Comparison of ENCODE assay signal across 13 mouse cellular contexts in the genomic region with DNA sequence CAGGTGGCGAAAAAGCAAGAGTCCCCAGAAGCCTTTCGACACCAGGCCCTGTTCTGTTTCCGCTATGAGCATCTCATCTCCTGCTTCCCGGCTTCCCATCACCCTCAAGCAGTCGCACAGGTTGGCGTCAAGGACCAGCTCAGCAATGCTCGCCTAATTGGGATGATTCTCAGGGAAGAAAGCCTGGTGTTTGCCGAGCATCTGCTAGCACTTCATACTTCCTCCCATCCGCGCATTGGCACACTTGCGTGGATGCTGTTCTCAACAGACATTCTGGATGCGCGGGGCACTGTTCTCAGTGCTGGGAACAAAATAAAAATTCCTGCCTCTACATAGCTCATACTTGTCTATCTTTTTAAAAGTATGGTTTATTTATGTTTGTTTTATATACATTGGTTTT. TPM values are rescaled to one million over a fixed set of nuclear protein-coding genes. Genes with fewer than 3 reads are reported as not detected.
DNase-seq lines count a peak whose midpoint lies in the region.
"Had no signal": no experiment of that assay in that cellular context is flagged by ENCODE, and none has a peak within 500 bp of the region (broad histone marks: within the 10 kb centered on the region; RNA-seq: fewer than 3 reads in every experiment).

No protein-coding gene starts in this region.

- peak; percentile 72 for DNase-seq in layer of hippocampus, adult 11-12 months (ENCODE audit: low spot score)
- no peak for DNase-seq in layer of hippocampus, postnatal 25 days (ENCODE audit: extremely low spot score in 1 of 2, low spot score in 1 of 2)
- peak; percentile 85 for DNase-seq in layer of hippocampus, adult 9-11 months
- DNase-seq in left cerebral cortex, postnatal 25 days (ENCODE audit: low spot score in 2 of 2): peak; percentile 54 to 88
- peak; percentile 64 to 77 for DNase-seq in right cerebral cortex, postnatal 36 days (ENCODE audit: low spot score in 2 of 2)
- no peak for DNase-seq in urinary bladder, postnatal 4 days (ENCODE audit: low spot score in 2 of 2)
- no peak for DNase-seq in liver
- DNase-seq: cerebellum, adult 11-12 months; cerebellum, postnatal 36 days; liver, postnatal 0 days; thymus, adult 18-20 months had no signal

- intact Hi-C loops in left cerebral cortex, postnatal 25 days (cut with DNase I): no loop called here

RNA-seq across cellular contexts. Expression of a gene that starts 11.0 kb away (rescaled TPM):
- total RNA-seq in layer of hippocampus, postnatal 25 days (2021): under 1 TPM; 0.17 to 0.19 TPM
- total RNA-seq in left cerebral cortex, postnatal 25 days (2021): under 1 TPM in 1 of 2 experiments, not detected in 1; 0.25 TPM
- total RNA-seq: heart, postnatal 25 days; MEL had no signal

RNA-seq across cellular contexts. Expression of a gene that starts 22.3 kb away (rescaled TPM):
- total RNA-seq in layer of hippocampus, postnatal 25 days (2021): 10 to 100 TPM in 1 of 2 experiments, 1 to 10 TPM in 1; 7.3 to 10.8 TPM
- 10 to 100 TPM in 1 of 2 experiments, 1 to 10 TPM in 1; 9.1 to 11.6 TPM for total RNA-seq in left cerebral cortex, postnatal 25 days (2021)
- total RNA-seq: MEL had no signal

RNA-seq across cellular contexts. Expression of a gene that starts 31.0 kb away (rescaled TPM):
- 100 to 1,000 TPM; 224 to 230 TPM for total RNA-seq in layer of hippocampus, postnatal 25 days (2021)
- 100 to 1,000 TPM; 195 to 200 TPM for total RNA-seq in left cerebral cortex, postnatal 25 days (2021)
- total RNA-seq: MEL had no signal

Comparison
In these comparisons a context has a peak if more than half of its experiments do, and no peak if none do; other contexts are left out.
1. DNase-seq: peak in layer of hippocampus, adult 11-12 months (single experiment), layer of hippocampus, adult 9-11 months (single experiment), left cerebral cortex, postnatal 25 days (2 of 2) and right cerebral cortex, postnatal 36 days (2 of 2); none in layer of hippocampus, postnatal 25 days (0 of 2), urinary bladder, postnatal 4 days (0 of 2) and liver (single experiment).